Mouse (Mus musculus) small intestine, adult 2 months (tissue): ENCODE data around the gene Kcnt1. TPM values are rescaled to one million over a fixed set of nuclear protein-coding genes. Genes with fewer than 3 reads are reported as not detected.

Experiments
- H3K27ac ChIP-seq: fragments of 200-500 bp; 2 replicates; pipeline ENCODE4 v1.5.1; 2012; ENCODE audit warnings: low read depth, low read length, control low read depth, inconsistent platforms; ENCODE audit not compliant: insufficient read depth
- H3K27me3 ChIP-seq: fragments of 200-500 bp; 2 replicates; pipeline ENCODE4 v1.6.1; 2012; ENCODE audit warnings: mild to moderate bottlenecking, moderate library complexity, low read length, inconsistent platforms; ENCODE audit not compliant: control insufficient read depth, insufficient read depth
- H3K36me3 ChIP-seq: fragments of 200-500 bp; 2 replicates; pipeline ENCODE4 v1.6.1; 2012; ENCODE audit warnings: mild to moderate bottlenecking, low read length, control low read depth, inconsistent platforms; ENCODE audit not compliant: control insufficient read depth, insufficient read depth
- H3K4me1 ChIP-seq: fragments of 200-500 bp; 2 replicates; pipeline ENCODE4 v1.6.1; 2012; ENCODE audit warnings: low read length, inconsistent platforms, mixed read lengths; ENCODE audit not compliant: control insufficient read depth, insufficient read depth, insufficient read length
- H3K4me3 ChIP-seq: fragments of 200-500 bp; 2 replicates; pipeline ENCODE4 v1.5.1; 2012; ENCODE audit warnings: low read depth, mild to moderate bottlenecking, control low read depth, inconsistent platforms, low read length, moderate library complexity
- CTCF ChIP-seq: fragments of 200-500 bp; IDR thresholded peaks from 2 replicates; pipeline ENCODE4 v1.5.1; 2012; ENCODE audit warnings: low read depth, mild to moderate bottlenecking, control low read depth, inconsistent platforms, low read length, moderate library complexity, mixed read lengths; ENCODE audit not compliant: insufficient replicate concordance, insufficient read length; ENCODE audit errors: extremely low read depth
- POLR2A ChIP-seq: fragments of 200-500 bp; IDR thresholded peaks from 2 replicates; pipeline ENCODE4 v1.6.1; 2012; ENCODE audit warnings: low read depth, mild to moderate bottlenecking, control low read depth, inconsistent platforms, low read length, moderate library complexity
- WGBS: fragments of 180-500 bp; shearing (Covaris S2); methylation state at CpG from one replicate; pipeline ENCODE4 v1.1.7; 2018; 5-methylcytosine and 5-hydroxymethylcytosine counted together
- polyA plus RNA-seq: library from polyadenylated mRNA; depleted of rRNA; stranded (reverse); fragments of >200 nt; gene quantifications from 2 replicates; pipeline ENCODE4 v1.2.3, GENCODE M21; 2012

Kcnt1 gene
- polyA plus RNA-seq, 1 experiment = 2.1 TPM

- peaks cover 3% of the 10 kb centered on the region; the same call in 1 of the 2 replicates for H3K4me1 ChIP-seq
- H3K27ac ChIP-seq = no peak overlapping the region
- H3K27me3 ChIP-seq = peaks cover 9% of the 10 kb centered on the region
- H3K4me3 ChIP-seq = no peak overlapping the region
- H3K36me3 ChIP-seq = no peaks in the 10 kb centered on the region
- WGBS = 74% methylated on average over 3 of the region's 3 CpGs
- TF ChIP-seq CTCF (no peak), POLR2A (no peak)
These were observed 3.6 kb upstream of the Kcnt1 start for GRCm38 (mm10) chr2:25859891-25860290.

- H3K27ac ChIP-seq = no peak overlapping the region
- WGBS = 21% methylated on average over 2 of the region's 2 CpGs
- H3K4me3 ChIP-seq = no peak overlapping the region
- TF ChIP-seq POLR2A (no peak), CTCF (no peak)
- peaks cover 3% of the 10 kb centered on the region; the same call in 1 of the 2 replicates for H3K4me1 ChIP-seq
- peaks cover 9% of the 10 kb centered on the region for H3K27me3 ChIP-seq
- no peaks in the 10 kb centered on the region for H3K36me3 ChIP-seq
These were observed 1.5 kb upstream of the Kcnt1 start for GRCm38 (mm10) chr2:25862038-25862437.

- WGBS = 45% methylated on average over 5 of the region's 5 CpGs
- H3K4me1 ChIP-seq = peaks cover 3% of the 10 kb centered on the region; the same call in 1 of the 2 replicates
- H3K27ac ChIP-seq = no peak overlapping the region
- peaks cover 9% of the 10 kb centered on the region for H3K27me3 ChIP-seq
- H3K36me3 ChIP-seq = no peaks in the 10 kb centered on the region
- no peak for TF ChIP-seq POLR2A
- no peak for TF ChIP-seq CTCF
- no peak overlapping the region for H3K4me3 ChIP-seq
These were observed 751 bp upstream of the Kcnt1 start for GRCm38 (mm10) chr2:25862696-25863270.

GRCm38 (mm10) chr2:25864230-25864629 lies 696 bp downstream of the Kcnt1 start:
- Histone ChIP-seq H3K4me3 (no peak overlapping the region), H3K27ac (no peak overlapping the region), H3K36me3 (no peaks in the 10 kb centered on the region), H3K27me3 (peaks cover 9% of the 10 kb centered on the region), H3K4me1 (peaks cover 3% of the 10 kb centered on the region; the same call in 1 of the 2 replicates)
- TF ChIP-seq POLR2A (no peak), CTCF (no peak)
- 5% methylated on average over 18 of the region's 18 CpGs for WGBS

- Histone ChIP-seq H3K4me3 (no peak overlapping the region), H3K4me1 (peaks cover 3% of the 10 kb centered on the region; the same call in 1 of the 2 replicates), H3K27ac (no peak overlapping the region), H3K27me3 (peaks cover 9% of the 10 kb centered on the region), H3K36me3 (no peaks in the 10 kb centered on the region)
- 21% methylated on average over 4 of the region's 4 CpGs for WGBS
- TF ChIP-seq POLR2A (no peak), CTCF (no peak)
These were observed 1.9 kb downstream of the Kcnt1 start for GRCm38 (mm10) chr2:25865412-25865811.

- no peak overlapping the region for H3K4me3 ChIP-seq
- TF ChIP-seq POLR2A (no peak), CTCF (no peak)
- 54% methylated on average over 5 of the region's 5 CpGs for WGBS
- peaks cover 3% of the 10 kb centered on the region; the same call in 1 of the 2 replicates for H3K4me1 ChIP-seq
- peaks cover 9% of the 10 kb centered on the region for H3K27me3 ChIP-seq
- H3K27ac ChIP-seq = no peak overlapping the region
- no peaks in the 10 kb centered on the region for H3K36me3 ChIP-seq
These were observed 3.1 kb downstream of the Kcnt1 start for GRCm38 (mm10) chr2:25866656-25867055.

GRCm38 (mm10) chr2:25877250-25877735 lies 13.8 kb downstream of the Kcnt1 start:
- Histone ChIP-seq H3K4me3 (no peak overlapping the region), H3K27ac (no peak overlapping the region), H3K4me1 (no peaks in the 10 kb centered on the region), H3K27me3 (0 out of 2 replicates have a peak, but pooled peaks cover 6% of the 10 kb centered on the region), H3K36me3 (no peaks in the 10 kb centered on the region)
- WGBS = 26% methylated on average over 7 of the region's 7 CpGs
- no peak for TF ChIP-seq POLR2A
- TF ChIP-seq CTCF = no peak
